Mouse (Mus musculus) liver, embryonic 14.5 days (tissue): ENCODE measurements around the gene Opn1sw. TPM values are rescaled to one million over a fixed set of nuclear protein-coding genes. Genes with fewer than 3 reads are reported as not detected.

ENCODE experiments used
- ATAC-seq: fragments of 200-750 bp; cut with Nextera tagmentation; 2 replicates; pipeline ENCODE4 v1.8.0; 2017; ENCODE audit warnings: moderate number of reproducible peaks, mild to moderate bottlenecking, moderate library complexity; ENCODE audit not compliant: insufficient read depth
- DNase-seq, 3 experiments: peaks; one replicate each; pipeline ENCODE4 v3.0.0-alpha.2; 2012 to 2013; ENCODE audit warnings: low read depth in 3 of 3, low spot score in 3 of 3
- H3K27ac ChIP-seq: fragments of 300-500 bp; sonication (generic); 2 replicates; pipeline ENCODE4 v1.5.1; 2014; ENCODE audit warnings: moderate library complexity, mild to moderate bottlenecking, control low read depth, inconsistent platforms
- H3K27me3 ChIP-seq: fragments of 300-500 bp; sonication (generic); 2 replicates; pipeline ENCODE4 v1.6.1; 2014; ENCODE audit warnings: mild to moderate bottlenecking, low read length, moderate library complexity; ENCODE audit not compliant: control insufficient read depth, insufficient read depth
- H3K36me3 ChIP-seq: fragments of 300-500 bp; sonication (generic); replicated peaks from 2 replicates; pipeline ENCODE4 v1.6.1; 2014; ENCODE audit warnings: low read depth; ENCODE audit not compliant: control insufficient read depth, insufficient read depth
- H3K4me1 ChIP-seq, 2 experiments: fragments of 200-500 bp in 1 of 2; fragments of 300-500 bp in 1 of 2; sonication (generic) in 1 of 2; replicated peaks; 2 replicates each; pipeline ENCODE4 v1.6.1; 2012 to 2014; ENCODE audit warnings: antibody characterized with exemption in 1 of 2, inconsistent platforms in 1 of 2, low read length in 1 of 2; ENCODE audit not compliant: control insufficient read depth in 2 of 2, insufficient read depth in 2 of 2
- H3K4me2 ChIP-seq: fragments of 300-500 bp; sonication (generic); 2 replicates; pipeline ENCODE4 v1.6.1; 2014; ENCODE audit warnings: low read depth, mild to moderate bottlenecking, control low read depth, moderate library complexity
- H3K4me3 ChIP-seq, 2 experiments: fragments of 200-500 bp in 1 of 2; fragments of 300-500 bp in 1 of 2; sonication (generic) in 1 of 2; 2 replicates each; pipeline ENCODE4 v1.5.1; 2012 to 2014; ENCODE audit warnings: low read depth in 2 of 2, low read length in 2 of 2, mild to moderate bottlenecking in 2 of 2, control low read depth in 1 of 2, inconsistent platforms in 1 of 2, moderate library complexity in 1 of 2; ENCODE audit not compliant: insufficient read depth in 1 of 2
- H3K9ac ChIP-seq: fragments of 300-500 bp; sonication (generic); replicated peaks from 2 replicates; pipeline ENCODE4 v1.6.1; 2014; ENCODE audit warnings: mild to moderate bottlenecking, control low read depth, moderate library complexity
- H3K9me3 ChIP-seq: fragments of 300-500 bp; sonication (generic); 2 replicates; pipeline ENCODE4 v1.6.1; 2016; ENCODE audit warnings: low read length, mixed read lengths; ENCODE audit not compliant: control insufficient read depth
- CTCF ChIP-seq: IDR thresholded peaks from 2 replicates; pipeline ENCODE4 v1.5.1; 2016; ENCODE audit warnings: antibody characterized with exemption, low read depth, control low read depth
- EP300 ChIP-seq: IDR thresholded peaks from 2 replicates; pipeline ENCODE4 v1.6.1; 2016; ENCODE audit warnings: antibody characterized with exemption, low read depth
- WGBS: fragments of 180-500 bp; shearing (Covaris S2); extraction: QIAGEN DNeasy Blood & Tissue Kit; methylation state at CpG from one replicate; pipeline ENCODE4 v1.1.7; 2014; ENCODE audit not compliant: insufficient replicate concordance; 5-methylcytosine and 5-hydroxymethylcytosine counted together
- polyA plus RNA-seq, 2 experiments: library from polyadenylated mRNA; depleted of rRNA in 1 of 2; stranded (reverse) in 1 of 2; unstranded in 1 of 2; fragments of >200 nt; fragmentation: Nextera tagmentation in 1 of 2; extraction: Ambion mirVana in 1 of 2; gene quantifications; 2 replicates each; pipeline versions ENCODE4 v1.2.1 to v1.2.3; 2012 to 2014

Gene Opn1sw
- polyA plus RNA-seq, 2 experiments, result 0.06 TPM; not detected in 1

DNA sequence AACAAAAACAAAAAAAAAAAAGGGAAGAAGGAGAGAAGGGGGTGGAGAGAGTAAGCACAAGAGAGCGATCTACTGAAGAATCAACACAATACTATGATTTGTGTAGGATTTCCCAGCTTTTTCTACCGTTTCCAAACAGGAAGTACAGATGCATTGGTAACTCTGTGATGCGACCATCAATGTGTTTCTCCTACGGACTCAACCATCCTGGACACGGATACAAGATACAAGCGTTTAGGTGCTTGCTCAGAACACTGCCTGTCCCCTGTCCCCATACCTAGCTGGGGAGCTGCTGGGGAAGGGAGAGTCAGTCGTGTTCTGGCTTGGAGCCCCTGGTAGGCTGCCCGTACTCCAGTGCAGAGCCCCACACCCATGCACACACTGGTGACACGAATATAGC is 1.2 kb upstream of the Opn1sw start:
- no peak overlapping the region for H3K4me2 ChIP-seq
- peaks cover 5 to 12% of the 10 kb centered on the region in 2 experiments for H3K4me1 ChIP-seq
- H3K27me3 ChIP-seq, result peaks cover 14% of the 10 kb centered on the region
- H3K9me3 ChIP-seq, result no peaks in the 10 kb centered on the region
- no peak for ATAC-seq
- H3K9ac ChIP-seq, result no peak overlapping the region
- DNase-seq, result no peak
- 27% methylated on average over 9 of the region's 9 CpGs for WGBS
- H3K27ac ChIP-seq, result no peak overlapping the region
- no peak overlapping the region for H3K4me3 ChIP-seq
- no peaks in the 10 kb centered on the region for H3K36me3 ChIP-seq
- TF ChIP-seq CTCF (no peak), EP300 (no peak)

DNA sequence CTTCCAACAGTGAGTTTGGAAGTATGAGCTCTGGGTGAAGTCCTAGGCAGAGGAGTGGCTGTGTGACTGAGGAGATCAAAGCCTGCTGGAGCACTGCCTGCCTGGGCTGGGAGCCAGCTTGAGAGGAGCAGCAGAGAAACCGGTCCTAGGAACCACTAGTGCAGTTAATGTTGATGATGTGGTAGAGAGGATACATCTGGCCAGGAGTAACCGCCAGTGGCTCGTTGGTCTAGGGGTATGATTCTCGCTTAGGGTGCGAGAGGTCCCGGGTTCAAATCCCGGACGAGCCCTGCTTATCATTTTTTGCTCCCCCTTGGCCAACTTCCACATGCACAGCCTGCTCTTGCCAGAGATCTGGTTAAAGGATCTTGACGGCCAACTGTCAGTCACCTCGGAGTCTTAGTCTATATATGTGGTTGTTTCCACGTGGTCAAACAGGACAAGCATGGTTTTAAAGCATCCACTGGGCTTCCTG is 375 bp upstream of the Opn1sw start:
- DNase-seq, result peak in 2 of 3 experiments; percentile 17
- no peaks in the 10 kb centered on the region for H3K9me3 ChIP-seq
- no peak overlapping the region for H3K27ac ChIP-seq
- peaks cover 5 to 12% of the 10 kb centered on the region in 2 experiments for H3K4me1 ChIP-seq
- TF ChIP-seq EP300 (no peak), CTCF (no peak)
- 2% methylated on average over 11 of the region's 11 CpGs for WGBS
- peak overlapping the region; percentile 64 for H3K4me2 ChIP-seq
- peaks cover 11% of the 10 kb centered on the region for H3K27me3 ChIP-seq
- peak overlapping the region; percentile 41 to 60 for H3K4me3 ChIP-seq
- ATAC-seq, result peak; percentile 73
- H3K9ac ChIP-seq, result no peak overlapping the region
- H3K36me3 ChIP-seq, result no peaks in the 10 kb centered on the region

DNA sequence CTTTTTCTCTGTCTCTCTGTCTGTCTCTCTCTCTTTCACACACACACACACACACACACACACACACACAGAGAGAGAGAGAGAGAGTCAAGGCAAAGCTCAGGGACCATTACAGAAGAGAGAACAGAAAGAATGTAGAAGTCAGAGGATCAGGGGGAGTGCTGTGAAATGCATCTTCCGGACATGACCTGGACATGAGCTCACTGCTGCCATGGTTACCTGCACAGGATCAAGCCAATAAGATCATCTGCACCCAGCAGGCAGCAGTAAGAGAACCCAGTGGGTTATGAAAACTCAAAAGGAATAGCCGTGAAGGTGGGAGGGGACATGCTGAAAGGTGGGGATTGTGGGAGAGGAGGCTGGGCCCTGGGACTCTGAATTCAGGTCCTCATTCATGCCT is 5.8 kb downstream of the Opn1sw start:
- Histone ChIP-seq H3K27me3 (no peaks in the 10 kb centered on the region), H3K9me3 (no peaks in the 10 kb centered on the region), H3K4me1 (peaks cover 0 to 2% of the 10 kb centered on the region in 2 experiments; a peak in 1 of 4 replicates), H3K9ac (no peak overlapping the region), H3K36me3 (no peaks in the 10 kb centered on the region), H3K4me3 (no peak overlapping the region), H3K4me2 (no peak overlapping the region), H3K27ac (no peak overlapping the region)
- no peak for TF ChIP-seq EP300
- TF ChIP-seq CTCF, result no peak
- 55% methylated on average over 2 of the region's 2 CpGs for WGBS
- DNase-seq, result no peak
- ATAC-seq, result no peak

DNA sequence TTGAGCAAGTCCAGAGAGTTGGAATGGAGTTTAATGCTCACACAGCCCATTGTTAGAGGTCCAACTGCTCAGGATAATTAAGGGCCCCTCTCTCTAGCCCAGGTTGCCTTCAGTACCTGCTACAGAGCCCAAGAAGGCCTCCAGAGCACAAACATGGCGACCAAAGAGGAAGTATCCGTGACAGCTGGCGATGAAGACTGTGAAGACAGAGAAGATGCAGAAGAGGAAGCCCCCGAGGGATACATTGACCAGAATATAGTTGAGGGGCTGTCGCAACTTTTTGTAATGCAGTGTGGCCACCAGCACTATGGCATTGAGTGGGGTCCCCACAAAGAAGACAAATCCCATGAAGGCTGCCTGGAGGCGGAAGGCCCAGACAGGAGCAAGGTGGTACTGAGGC is 8.3 kb downstream of the Opn1sw start:
- H3K9ac ChIP-seq, result no peak overlapping the region
- TF ChIP-seq CTCF (no peak), EP300 (no peak)
- no peaks in the 10 kb centered on the region for H3K27me3 ChIP-seq
- H3K9me3 ChIP-seq, result no peaks in the 10 kb centered on the region
- no peak overlapping the region for H3K4me2 ChIP-seq
- H3K27ac ChIP-seq, result no peak overlapping the region
- no peak for ATAC-seq
- DNase-seq, result no peak
- H3K4me3 ChIP-seq, result no peak overlapping the region
- H3K4me1 ChIP-seq, result 0 out of 4 replicates have a peak, but pooled peaks cover 0 to 1% of the 10 kb centered on the region in 2 experiments
- peaks cover 14% of the 10 kb centered on the region; the same call in 1 of the 2 replicates for H3K36me3 ChIP-seq
- WGBS, result 41% methylated on average over 6 of the region's 6 CpGs

DNA sequence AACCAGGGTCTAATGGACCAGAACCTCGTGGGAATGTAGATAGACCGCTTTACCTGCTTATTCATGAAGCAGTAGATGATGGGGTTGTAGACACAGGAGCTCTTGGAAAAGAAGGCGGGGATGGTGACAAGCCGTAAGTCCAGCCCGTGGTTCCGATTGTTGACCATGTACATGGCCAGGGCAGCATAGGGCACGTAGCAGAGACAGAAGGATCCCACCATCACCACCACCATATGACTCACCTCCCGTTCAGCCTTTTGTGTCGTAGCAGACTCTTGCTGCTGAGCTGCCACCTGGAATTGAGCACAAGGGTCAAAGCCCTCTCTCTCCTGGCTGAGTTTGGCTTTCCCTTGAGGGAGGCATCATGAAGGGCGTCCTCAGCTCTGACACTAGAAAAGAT is 9.6 kb downstream of the Opn1sw start:
- Histone ChIP-seq H3K36me3 (peaks cover 22% of the 10 kb centered on the region), H3K4me1 (peaks cover 0 to 1% of the 10 kb centered on the region in 2 experiments; a peak in 1 of 4 replicates), H3K4me3 (no peak overlapping the region), H3K27ac (no peak overlapping the region), H3K27me3 (no peaks in the 10 kb centered on the region), H3K4me2 (no peak overlapping the region), H3K9me3 (no peaks in the 10 kb centered on the region), H3K9ac (no peak overlapping the region)
- no peak for ATAC-seq
- DNase-seq, result no peak
- TF ChIP-seq EP300 (no peak), CTCF (no peak)
- whole genome bisulfite sequencing, result 80% methylated on average over 10 of the region's 10 CpGs
